Comparison of ENCODE assay signal across 8 mouse cellular contexts in genomic region chr4:41498921-41499391, GRCm38 (mm10). TPM values are rescaled to one million over a fixed set of nuclear protein-coding genes. Genes with fewer than 3 reads are reported as not detected.
DNase-seq lines count a peak whose midpoint lies in the region; ATAC-seq and TF ChIP-seq lines count a peak whose summit lies in the region.

No protein-coding gene starts in this region.

- no peak for ATAC-seq in hindbrain, embryonic 12.5 days (ENCODE audit: low FRiP score)
- no peak for ATAC-seq in limb, embryonic 14.5 days (ENCODE audit: low FRiP score, low read depth)
- ATAC-seq in erythroblast, adult 5-6 weeks (replicated peaks; ENCODE audit: low FRiP score, poor library complexity, severe bottlenecking) = no peak

- 4% methylated on average over 43 of the region's 43 CpGs for WGBS in hindbrain, embryonic 12.5 days
- 7% methylated on average over 43 of the region's 43 CpGs for WGBS in limb, embryonic 14.5 days

- H3K9ac ChIP-seq in hindbrain, embryonic 12.5 days = peak overlapping the region; percentile 32; the same call in 1 of the 2 replicates
- H3K9ac ChIP-seq in limb, embryonic 14.5 days (ENCODE audit: low read depth, low read length, severe bottlenecking) = no peak overlapping the region

- no peak overlapping the region for H3K27ac ChIP-seq in hindbrain, embryonic 12.5 days
- no peak overlapping the region for H3K27ac ChIP-seq in limb, embryonic 14.5 days (replicated peaks; ENCODE audit: low read depth, low read length)

- peak overlapping the region; percentile 57 for H3K4me2 ChIP-seq in hindbrain, embryonic 12.5 days (replicated peaks)
- H3K4me2 ChIP-seq in limb, embryonic 14.5 days (replicated peaks; ENCODE audit: low read depth, low read length, severe bottlenecking) = peak overlapping the region; percentile 55

- no peaks in the 10 kb centered on the region for H3K9me3 ChIP-seq in hindbrain, embryonic 12.5 days (replicated peaks)
- no peaks in the 10 kb centered on the region for H3K9me3 ChIP-seq in limb, embryonic 14.5 days (ENCODE audit: control insufficient read depth, low read length)

- H3K4me3 ChIP-seq in hindbrain, embryonic 12.5 days = peak overlapping the region; percentile 33
- peak overlapping the region; percentile 30 for H3K4me3 ChIP-seq in limb, embryonic 14.5 days (replicated peaks; ENCODE audit: low read length)

- H3K36me3 ChIP-seq in hindbrain, embryonic 12.5 days = no peaks in the 10 kb centered on the region
- H3K36me3 ChIP-seq in limb, embryonic 14.5 days (ENCODE audit: control insufficient read depth, insufficient read depth, low read length) = no peaks in the 10 kb centered on the region

- H3K27me3 ChIP-seq in hindbrain, embryonic 12.5 days = peaks cover 73% of the 10 kb centered on the region
- H3K27me3 ChIP-seq in limb, embryonic 14.5 days (ENCODE audit: control insufficient read depth, insufficient read depth, low read length) = peaks cover 62% of the 10 kb centered on the region

- DNase-seq in adrenal gland, postnatal 14 days = peak; percentile 36
- DNase-seq in adrenal gland, postnatal 25 days = no peak
- peak; percentile 59 for DNase-seq in ES-CJ7 (ENCODE audit: low read depth, low spot score)
- DNase-seq in limb, embryonic 14.5 days (ENCODE audit: low spot score) = no peak
- no peak for DNase-seq in urinary bladder, adult 2 months (ENCODE audit: low spot score)
- DNase-seq in cerebellum, adult 8-10 months = no peak

- TF ChIP-seq POLR2A in limb, embryonic 14.5 days (IDR thresholded peaks at IDR 0.05; ENCODE audit: borderline replicate concordance, extremely low read depth, insufficient read depth, insufficient read length) = no peak

- peaks cover 40% of the 10 kb centered on the region for H3K4me1 ChIP-seq in hindbrain, embryonic 12.5 days
- H3K4me1 ChIP-seq in limb, embryonic 14.5 days (ENCODE audit: control insufficient read depth, insufficient read depth, low read length) = peaks cover 20% of the 10 kb centered on the region; the same call in 1 of the 2 replicates

RNA-seq across cellular contexts. Expression of gene AI464131, which starts 3.9 kb away (rescaled TPM):
- 8.9 and 10.7 TPM in 2 replicates for total RNA-seq in adrenal gland, postnatal 14 days (2021)
- 15.4 and 17.4 TPM in 2 replicates for total RNA-seq in adrenal gland, postnatal 25 days (2021)
- 10.1 and 11.9 TPM in 2 replicates for polyA plus RNA-seq in hindbrain, embryonic 12.5 days (2016; fragmentation: Nextera tagmentation; extraction: Ambion mirVana)
- 5.4 and 5.5 TPM in 2 replicates for polyA plus RNA-seq in limb, embryonic 14.5 days (2012; rRNA removed)
- 4.7 and 5.9 TPM in 2 replicates for polyA plus RNA-seq in limb, embryonic 14.5 days (2014; fragmentation: Nextera tagmentation; extraction: Ambion mirVana)
- polyA plus RNA-seq in urinary bladder, adult 2 months (2012; rRNA removed) = 8.0 and 11.4 TPM in 2 replicates
- total RNA-seq in erythroblast, adult 5-6 weeks (2015; ENCODE audit: low replicate concordance) = not detected in 2 replicates
- not detected in 2 replicates for total RNA-seq in erythroblast, adult 5-6 weeks (2017; ENCODE audit: low replicate concordance)

RNA-seq across cellular contexts. Expression of gene 1110017D15Rik, which starts 18.2 kb away (rescaled TPM):
- total RNA-seq in adrenal gland, postnatal 14 days (2021) = 0.41 and 0.94 TPM in 2 replicates
- total RNA-seq in adrenal gland, postnatal 25 days (2021) = 0.82 TPM in 1 of 2 replicates, not detected in the other
- 11.3 and 12.9 TPM in 2 replicates for polyA plus RNA-seq in hindbrain, embryonic 12.5 days (2016; fragmentation: Nextera tagmentation; extraction: Ambion mirVana)
- polyA plus RNA-seq in limb, embryonic 14.5 days (2012; rRNA removed) = 0.76 and 0.78 TPM in 2 replicates
- polyA plus RNA-seq in limb, embryonic 14.5 days (2014; fragmentation: Nextera tagmentation; extraction: Ambion mirVana) = 0.44 and 0.50 TPM in 2 replicates
- 0.10 and 0.22 TPM in 2 replicates for polyA plus RNA-seq in urinary bladder, adult 2 months (2012; rRNA removed)
- total RNA-seq in erythroblast, adult 5-6 weeks (2015; ENCODE audit: low replicate concordance) = not detected in 2 replicates
- total RNA-seq in erythroblast, adult 5-6 weeks (2017; ENCODE audit: low replicate concordance) = not detected in 2 replicates

RNA-seq across cellular contexts. Expression of gene Nudt2, which starts 34.0 kb away (rescaled TPM):
- total RNA-seq in adrenal gland, postnatal 14 days (2021) = 27.6 and 27.9 TPM in 2 replicates
- total RNA-seq in adrenal gland, postnatal 25 days (2021) = 27.3 and 38.0 TPM in 2 replicates
- polyA plus RNA-seq in hindbrain, embryonic 12.5 days (2016; fragmentation: Nextera tagmentation; extraction: Ambion mirVana) = 56.9 and 59.5 TPM in 2 replicates
- polyA plus RNA-seq in limb, embryonic 14.5 days (2012; rRNA removed) = 19.1 and 32.6 TPM in 2 replicates
- 47.7 and 52.8 TPM in 2 replicates for polyA plus RNA-seq in limb, embryonic 14.5 days (2014; fragmentation: Nextera tagmentation; extraction: Ambion mirVana)
- polyA plus RNA-seq in urinary bladder, adult 2 months (2012; rRNA removed) = 29.5 and 34.6 TPM in 2 replicates
- 15.4 TPM in 1 of 2 replicates, not detected in the other for total RNA-seq in erythroblast, adult 5-6 weeks (2015; ENCODE audit: low replicate concordance)
- total RNA-seq in erythroblast, adult 5-6 weeks (2017; ENCODE audit: low replicate concordance) = 6.6 and 9.9 TPM in 2 replicates

RNA-seq across cellular contexts. Expression of gene Kif24, which starts 34.3 kb away (rescaled TPM):
- 2.0 and 2.4 TPM in 2 replicates for total RNA-seq in adrenal gland, postnatal 14 days (2021)
- total RNA-seq in adrenal gland, postnatal 25 days (2021) = 2.7 TPM in 2 replicates
- polyA plus RNA-seq in hindbrain, embryonic 12.5 days (2016; fragmentation: Nextera tagmentation; extraction: Ambion mirVana) = 9.5 and 9.6 TPM in 2 replicates
- 7.0 and 7.2 TPM in 2 replicates for polyA plus RNA-seq in limb, embryonic 14.5 days (2012; rRNA removed)
- polyA plus RNA-seq in limb, embryonic 14.5 days (2014; fragmentation: Nextera tagmentation; extraction: Ambion mirVana) = 4.3 and 4.6 TPM in 2 replicates
- 0.53 and 0.61 TPM in 2 replicates for polyA plus RNA-seq in urinary bladder, adult 2 months (2012; rRNA removed)
- 3.5 and 14.2 TPM in 2 replicates for total RNA-seq in erythroblast, adult 5-6 weeks (2015; ENCODE audit: low replicate concordance)
- total RNA-seq in erythroblast, adult 5-6 weeks (2017; ENCODE audit: low replicate concordance) = 26.0 and 32.5 TPM in 2 replicates

Comparison
In these comparisons a context has a peak if more than half of its experiments do, and no peak if none do; other contexts are left out.
1. DNase-seq: peak in adrenal gland, postnatal 14 days (single experiment) and ES-CJ7 (single experiment); none in adrenal gland, postnatal 25 days (single experiment), limb, embryonic 14.5 days (single experiment), urinary bladder, adult 2 months (single experiment) and cerebellum, adult 8-10 months (single experiment).